Mouse (Mus musculus): ENCODE results near the gene Gm17617. TPM values are rescaled to one million over a fixed set of nuclear protein-coding genes. Genes with fewer than 3 reads are reported as not detected.
"Not testable (repeated sequence)": the region's sequence is repeated elsewhere in the genome, so short reads cannot be mapped to it uniquely, and the experiment has no call there.

Gene Gm17617
- total and polyA plus RNA-seq, 2 experiments from 2014 or later, result not detected

GRCm38 (mm10) chr13:55099726-55100478 lies 33.4 kb downstream of the Gm17617 start, which contains the start of gene Uimc1:
Gene Uimc1 (minus strand): TSS chr13:55100300.
- peak within 1 kb of the TSS; percentile 73 for H3K27ac ChIP-seq (ENCODE audit: low read depth, low read length)

DNA sequence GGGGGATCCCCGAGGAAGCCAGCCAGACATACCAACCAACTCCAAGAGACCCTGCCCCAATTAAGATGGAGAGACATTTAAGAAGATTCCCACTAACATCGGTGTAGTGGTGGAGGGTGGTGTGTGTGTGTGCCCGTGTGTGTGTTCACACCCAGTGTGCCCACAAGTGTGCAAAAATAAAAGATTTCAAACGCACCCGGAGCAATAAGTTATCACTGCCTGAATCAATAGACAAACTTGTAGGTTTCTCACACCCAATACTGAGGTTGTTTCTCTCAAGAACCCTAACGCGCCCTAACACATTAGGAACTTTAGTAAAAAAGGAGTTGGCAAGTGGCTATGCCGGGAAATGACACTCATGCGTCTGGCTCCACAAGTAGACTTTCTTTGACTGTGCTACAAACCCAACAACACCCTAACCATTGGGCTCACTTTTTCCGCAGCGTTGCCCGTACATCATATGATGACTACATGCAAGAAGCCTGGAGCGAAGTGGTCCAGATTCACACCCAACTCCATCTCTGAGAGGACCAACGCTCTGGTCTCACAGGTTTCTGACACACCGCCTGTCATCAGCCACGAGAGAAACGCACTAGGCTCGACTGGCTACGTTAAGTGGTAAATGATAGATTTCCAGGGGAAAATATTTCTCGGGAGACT lies 34.2 kb downstream of the Gm17617 start:
- Histone ChIP-seq H3K4me1 (ENCODE audit: insufficient read depth, low read length) (no peaks in the 10 kb centered on the region), H3K4me3 (ENCODE audit: low read depth, low read length) (peak overlapping the region; percentile 88), H3K27ac (ENCODE audit: low read depth, low read length) (peak overlapping the region; percentile 73), H3K9me3 (ENCODE audit: low read length) (no peaks in the 10 kb centered on the region), H3K9ac (replicated peaks; ENCODE audit: low read length, poor library complexity, severe bottlenecking) (peak overlapping the region; percentile 92), H3K4me2 (ENCODE audit: low read depth, low read length, poor library complexity, severe bottlenecking) (peak overlapping the region; percentile 62), H3K27me3 (ENCODE audit: insufficient read depth, low read length) (no peaks in the 10 kb centered on the region), H3K36me3 (ENCODE audit: insufficient read depth, low read length) (no peaks in the 10 kb centered on the region)
- ATAC-seq (ENCODE audit: low FRiP score) (no peak), DNase-seq (ENCODE audit: low spot score) (no peak)
- no peak for TF ChIP-seq CTCF (IDR thresholded peaks at IDR 0.05)
- 31% methylated on average over 20 of the region's 20 CpGs for WGBS

More at GRCm38 (mm10) chr13:55099726-55100478, 33.4 kb downstream of the Gm17617 start, which contains the start of gene Uimc1:
- DNase-seq (ENCODE audit: low spot score), result peak; percentile 94
- Histone ChIP-seq H3K9ac (replicated peaks; ENCODE audit: low read length, poor library complexity, severe bottlenecking) (peak within 1 kb of the TSS; percentile 92), H3K4me2 (ENCODE audit: low read depth, low read length, poor library complexity, severe bottlenecking) (peak within 1 kb of the TSS; percentile 62), H3K4me3 (ENCODE audit: low read depth, low read length) (peak within 1 kb of the TSS; percentile 88), H3K36me3 (ENCODE audit: insufficient read depth, low read length) (no peaks in the 10 kb centered on the region), H3K4me1 (ENCODE audit: insufficient read depth, low read length) (no peaks in the 10 kb centered on the region), H3K27me3 (ENCODE audit: insufficient read depth, low read length) (no peaks in the 10 kb centered on the region), H3K9me3 (ENCODE audit: low read length) (no peaks in the 10 kb centered on the region)
- TF ChIP-seq CTCF (IDR thresholded peaks at IDR 0.05), result peak; percentile 67
- ATAC-seq (ENCODE audit: low FRiP score), result peak; percentile 93
- 2% methylated on average over 64 of the region's 81 CpGs for WGBS

- not testable (repeated sequence) for H3K9ac ChIP-seq (replicated peaks; ENCODE audit: low read length, poor library complexity, severe bottlenecking); H3K27ac ChIP-seq (ENCODE audit: low read depth, low read length); ATAC-seq (ENCODE audit: low FRiP score); H3K4me3 ChIP-seq (ENCODE audit: low read depth, low read length); H3K4me1 ChIP-seq (ENCODE audit: insufficient read depth, low read length); H3K36me3 ChIP-seq (ENCODE audit: insufficient read depth, low read length); H3K9me3 ChIP-seq (ENCODE audit: low read length); H3K4me2 ChIP-seq (ENCODE audit: low read depth, low read length, poor library complexity, severe bottlenecking); DNase-seq (ENCODE audit: low spot score); H3K27me3 ChIP-seq (ENCODE audit: insufficient read depth, low read length)
- WGBS, result 90% methylated on average over 3 of the region's 3 CpGs
These were observed 35.5 kb downstream of the Gm17617 start for GRCm38 (mm10) chr13:55097841-55098240.

DNA sequence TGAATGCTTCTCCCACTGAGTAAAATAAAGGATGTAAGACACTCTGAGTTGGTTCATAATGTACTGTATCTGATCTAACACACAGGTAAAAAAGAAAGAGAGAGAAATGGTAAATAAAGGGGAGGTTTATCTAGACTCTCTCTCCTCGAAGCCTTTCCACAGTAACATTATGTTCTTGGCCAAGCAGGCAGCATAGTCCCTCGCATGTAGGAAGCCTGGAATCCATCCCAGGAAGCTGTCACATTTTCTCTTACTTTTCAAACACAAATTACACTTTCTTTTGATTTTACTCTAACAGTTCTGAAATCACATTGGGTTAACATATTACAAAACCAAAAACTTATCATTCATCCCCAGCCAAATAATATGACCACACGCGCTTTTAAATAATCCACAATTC lies 40.8 kb downstream of the Gm17617 start:
- ATAC-seq (ENCODE audit: low FRiP score) (no peak), DNase-seq (ENCODE audit: low spot score) (no peak)
- Histone ChIP-seq H3K4me2 (ENCODE audit: low read depth, low read length, poor library complexity, severe bottlenecking) (no peak overlapping the region), H3K36me3 (ENCODE audit: insufficient read depth, low read length) (no peaks in the 10 kb centered on the region), H3K9ac (replicated peaks; ENCODE audit: low read length, poor library complexity, severe bottlenecking) (no peak overlapping the region), H3K9me3 (ENCODE audit: low read length) (no peaks in the 10 kb centered on the region), H3K27me3 (ENCODE audit: insufficient read depth, low read length) (no peaks in the 10 kb centered on the region), H3K27ac (ENCODE audit: low read depth, low read length) (no peak overlapping the region), H3K4me3 (ENCODE audit: low read depth, low read length) (no peak overlapping the region), H3K4me1 (ENCODE audit: insufficient read depth, low read length) (no peaks in the 10 kb centered on the region)
- 86% methylated on average over 4 of the region's 4 CpGs for WGBS
- TF ChIP-seq CTCF (IDR thresholded peaks at IDR 0.05), result no peak

Other genes starting within 250 kb of the Gm17617 start
- 24.2 and 29.0 TPM in 2 replicates for gene Unc5a, start 184.1 kb downstream of the Gm17617 start, total RNA-seq (2014; rRNA removed)
- 12.7 and 14.3 TPM in 2 replicates for gene Unc5a, start 184.1 kb downstream of the Gm17617 start, polyA plus RNA-seq (2015; fragmentation: Nextera tagmentation; extraction: Ambion mirVana)
- 1.0 and 1.7 TPM in 2 replicates for gene Hk3, start 112.2 kb downstream of the Gm17617 start, total RNA-seq (2014; rRNA removed)
- gene Hk3, start 112.2 kb downstream of the Gm17617 start, polyA plus RNA-seq (2015; fragmentation: Nextera tagmentation; extraction: Ambion mirVana), result 0.79 and 0.80 TPM in 2 replicates
- 10.5 and 10.7 TPM in 2 replicates for gene Uimc1, start 33.2 kb downstream of the Gm17617 start, total RNA-seq (2014; rRNA removed)
- gene Uimc1, start 33.2 kb downstream of the Gm17617 start, polyA plus RNA-seq (2015; fragmentation: Nextera tagmentation; extraction: Ambion mirVana), result 12.8 and 13.3 TPM in 2 replicates
- gene Zfp346, start 28.2 kb downstream of the Gm17617 start, total RNA-seq (2014; rRNA removed), result 32.8 and 36.8 TPM in 2 replicates
- 24.2 and 24.8 TPM in 2 replicates for gene Zfp346, start 28.2 kb downstream of the Gm17617 start, polyA plus RNA-seq (2015; fragmentation: Nextera tagmentation; extraction: Ambion mirVana)
- gene Fgfr4, start 19.1 kb upstream of the Gm17617 start, total RNA-seq (2014; rRNA removed), result 0.44 and 0.61 TPM in 2 replicates
- 0.52 and 0.63 TPM in 2 replicates for gene Fgfr4, start 19.1 kb upstream of the Gm17617 start, polyA plus RNA-seq (2015; fragmentation: Nextera tagmentation; extraction: Ambion mirVana)
- gene Nsd1, start 76.2 kb upstream of the Gm17617 start, total RNA-seq (2014; rRNA removed), result 103 and 111 TPM in 2 replicates
- 47.0 and 56.2 TPM in 2 replicates for gene Nsd1, start 76.2 kb upstream of the Gm17617 start, polyA plus RNA-seq (2015; fragmentation: Nextera tagmentation; extraction: Ambion mirVana)
- 208 and 210 TPM in 2 replicates for gene Prelid1, start 187.0 kb upstream of the Gm17617 start, total RNA-seq (2014; rRNA removed)
- gene Prelid1, start 187.0 kb upstream of the Gm17617 start, polyA plus RNA-seq (2015; fragmentation: Nextera tagmentation; extraction: Ambion mirVana), result 318 and 326 TPM in 2 replicates
- 70.0 and 88.1 TPM in 2 replicates for gene Rab24, start 188.4 kb upstream of the Gm17617 start, total RNA-seq (2014; rRNA removed)
- 83.2 and 84.2 TPM in 2 replicates for gene Rab24, start 188.4 kb upstream of the Gm17617 start, polyA plus RNA-seq (2015; fragmentation: Nextera tagmentation; extraction: Ambion mirVana)
- gene Mxd3, start 196.3 kb upstream of the Gm17617 start, total RNA-seq (2014; rRNA removed), result 6.6 and 7.2 TPM in 2 replicates
- gene Mxd3, start 196.3 kb upstream of the Gm17617 start, polyA plus RNA-seq (2015; fragmentation: Nextera tagmentation; extraction: Ambion mirVana), result 3.5 and 3.6 TPM in 2 replicates
- gene Lman2, start 229.2 kb upstream of the Gm17617 start, total RNA-seq (2014; rRNA removed), result 55.7 and 55.9 TPM in 2 replicates
- gene Lman2, start 229.2 kb upstream of the Gm17617 start, polyA plus RNA-seq (2015; fragmentation: Nextera tagmentation; extraction: Ambion mirVana), result 32.8 and 35.0 TPM in 2 replicates
- 0.44 and 1.1 TPM in 2 replicates for gene Rgs14, start 236.2 kb upstream of the Gm17617 start, total RNA-seq (2014; rRNA removed)
- 1.3 and 1.5 TPM in 2 replicates for gene Rgs14, start 236.2 kb upstream of the Gm17617 start, polyA plus RNA-seq (2015; fragmentation: Nextera tagmentation; extraction: Ambion mirVana)

Data from midbrain, postnatal 0 days (tissue).